Mouse (Mus musculus): ENCODE data around the gene Plek.

DNA sequence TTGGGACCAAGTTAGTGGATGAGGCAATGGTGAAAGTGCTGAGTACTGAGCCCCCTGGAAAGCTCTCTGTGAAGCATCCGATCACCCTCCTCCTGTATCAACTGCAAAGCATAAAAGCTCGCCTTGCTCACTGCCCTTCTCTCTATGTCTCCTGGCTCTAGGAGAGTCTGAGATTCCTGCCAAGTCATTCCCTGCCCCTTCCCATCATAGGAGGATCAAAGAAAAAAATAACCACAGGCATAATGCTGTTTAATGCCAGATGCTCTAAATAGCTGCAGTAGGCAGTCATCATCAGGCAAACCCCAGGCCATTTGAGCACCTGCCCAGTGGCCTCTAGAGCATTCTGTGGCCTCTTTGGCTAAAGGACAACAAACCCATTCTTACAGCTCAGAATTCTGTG is 23.5 kb upstream of the Plek start:
- no peak for TF ChIP-seq CTCF (IDR thresholded peaks at IDR 0.05)
- no peak for TF ChIP-seq EP300 (IDR thresholded peaks at IDR 0.05)

All from lung, postnatal 0 days (tissue).